Mouse (Mus musculus): Measurements from ENCODE around the gene Tmsb15l. TPM values are rescaled to one million over a fixed set of nuclear protein-coding genes. Genes with fewer than 3 reads are reported as not detected.
"Not testable (repeated sequence)": the region's sequence is repeated elsewhere in the genome, so short reads cannot be mapped to it uniquely, and the experiment has no call there.

Gene Tmsb15l
- total RNA-seq (2021), result 1 to 10 TPM; 3.1 to 3.8 TPM

DNA sequence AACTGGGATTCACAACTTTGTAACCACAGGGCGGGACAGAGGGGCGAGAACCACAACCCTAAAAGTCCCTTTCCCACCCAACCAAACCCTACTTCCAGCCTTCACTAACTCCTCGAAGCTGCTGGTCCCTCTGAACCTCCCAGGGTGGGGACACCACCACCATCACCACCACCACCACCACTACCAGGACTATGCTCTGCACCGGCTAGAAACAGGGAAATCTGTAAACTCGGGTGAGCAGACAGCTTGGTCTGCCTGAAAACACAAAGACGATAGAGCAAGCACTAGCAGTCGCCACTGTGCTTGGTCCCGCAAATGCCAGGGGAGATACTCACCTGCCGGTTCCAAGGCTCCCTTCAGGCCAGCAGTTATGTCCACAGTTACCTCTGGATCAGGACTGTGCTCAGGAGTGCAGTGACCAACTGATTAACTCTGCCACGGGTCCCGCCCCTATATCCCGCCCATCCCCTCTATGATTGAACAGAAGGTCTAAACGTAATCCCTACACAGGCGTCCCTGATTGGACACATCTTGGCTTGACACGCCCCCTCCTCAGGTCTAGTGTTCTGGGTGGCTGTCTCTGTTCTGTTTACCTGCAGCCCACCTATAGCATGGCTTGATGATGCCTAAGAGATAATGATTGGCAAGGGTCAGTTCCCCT, at the start of gene Tmsb15l, which contains the start of gene Tmsb15b1:
Gene Tmsb15l (minus strand): TSS at position 446 of the 661 bp plus-strand sequence.
Gene Tmsb15b1 (minus strand): TSS at position 451 of the 661 bp plus-strand sequence.
- intact Hi-C loops (cut with DNase I), result loop anchor here (5.0 kb wide), 1 partner anchor 41 kb away; no protein-coding TSS in a partner anchor
- peak in 1 of 2 experiments; percentile 92 for DNase-seq (ENCODE audit: low spot score in 2 of 2)

DNA sequence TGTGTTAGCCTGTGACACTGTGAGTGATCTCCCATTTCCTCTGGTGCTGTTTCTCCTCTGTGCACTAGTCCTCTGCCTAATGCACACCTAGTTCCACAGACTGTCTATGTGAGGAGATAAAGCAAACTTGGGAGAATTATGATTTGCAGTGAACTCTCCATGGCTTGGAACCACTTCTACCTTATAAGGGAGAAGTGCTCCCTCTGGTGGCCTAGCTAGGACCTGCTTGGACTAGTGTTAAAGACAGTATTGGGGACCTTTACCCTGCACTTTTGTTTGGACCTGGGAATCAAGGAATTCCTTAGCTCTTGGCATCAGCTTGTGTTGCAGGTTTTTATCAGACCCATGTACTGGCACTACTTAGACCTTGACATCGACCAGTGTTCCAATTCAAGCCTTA, 42.6 kb upstream of the Tmsb15l start:
- intact Hi-C loops (cut with DNase I), result loop anchor here (2.0 to 10.0 kb wide), 5 partner anchors 42 to 425 kb away; partner anchors contain the start of genes Morf4l2, Tceal3, Tmsb15b1 and Tmsb15b2
- DNase-seq (ENCODE audit: low spot score in 2 of 2), result peak; percentile 43 to 51

- intact Hi-C loops (cut with DNase I), result loop anchor here (2.0 to 10.0 kb wide), 5 partner anchors 40 to 423 kb away; partner anchors contain the start of genes Morf4l2, Tceal3, Tmsb15b1 and Tmsb15b2
- DNase-seq (ENCODE audit: low spot score in 2 of 2), result no peak
Observed at GRCm38 (mm10) chrX:137017668-137018067, 41.0 kb upstream of the Tmsb15l start.

GRCm38 (mm10) chrX:137015099-137015709, 38.5 kb upstream of the Tmsb15l start:
- DNase-seq (ENCODE audit: low spot score in 2 of 2), result peak; percentile 65 to 69
- intact Hi-C loops (cut with DNase I), result loop anchor here (5.0 to 10.0 kb wide), 4 partner anchors 38 to 420 kb away; partner anchors contain the start of genes Morf4l2, Tceal3, Tmsb15b1 and Tmsb15b2

- DNase-seq (ENCODE audit: low spot score in 2 of 2), result no peak
- intact Hi-C loops (cut with DNase I), result no loop called here
Observed at GRCm38 (mm10) chrX:136996256-136996655, 19.6 kb upstream of the Tmsb15l start.

- intact Hi-C loops (cut with DNase I), result no loop called here
- DNase-seq (ENCODE audit: low spot score in 2 of 2), result peak in 1 of 2 experiments; percentile 22
Observed at GRCm38 (mm10) chrX:136993641-136994040, 17.0 kb upstream of the Tmsb15l start.

GRCm38 (mm10) chrX:136992978-136993547, 16.4 kb upstream of the Tmsb15l start, which contains the start of gene Zcchc18:
TSS of gene Zcchc18 (plus strand) at chrX:136993155.
- peak; percentile 81 to 93 for DNase-seq (ENCODE audit: low spot score in 2 of 2)
- intact Hi-C loops (cut with DNase I), result no loop called here

- intact Hi-C loops (cut with DNase I), result no loop called here
- no peak for DNase-seq (ENCODE audit: low spot score in 2 of 2)
Observed at GRCm38 (mm10) chrX:136992191-136992965, 15.7 kb upstream of the Tmsb15l start.

DNA sequence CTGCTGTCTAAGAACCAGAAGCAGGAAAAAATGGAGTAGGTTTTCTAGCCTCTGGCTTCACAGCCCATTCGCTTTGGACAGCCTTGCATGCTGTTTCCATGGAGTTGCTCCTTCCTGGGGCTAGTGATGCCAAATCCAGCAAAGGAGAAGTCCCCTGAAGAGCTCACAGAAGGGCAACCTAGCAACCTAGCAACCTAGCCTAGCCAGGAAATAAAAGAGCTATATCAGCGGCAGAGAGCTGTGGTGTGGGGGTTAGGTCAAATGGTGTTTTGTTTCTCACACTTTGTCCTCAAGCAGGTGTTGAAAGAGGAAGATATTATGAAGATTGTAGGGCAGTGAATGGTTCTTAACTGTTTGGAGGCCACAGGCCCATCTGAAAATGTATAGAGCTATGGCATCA, 14.6 kb upstream of the Tmsb15l start:
- no peak for DNase-seq (ENCODE audit: low spot score in 2 of 2)
- intact Hi-C loops (cut with DNase I), result no loop called here

DNA sequence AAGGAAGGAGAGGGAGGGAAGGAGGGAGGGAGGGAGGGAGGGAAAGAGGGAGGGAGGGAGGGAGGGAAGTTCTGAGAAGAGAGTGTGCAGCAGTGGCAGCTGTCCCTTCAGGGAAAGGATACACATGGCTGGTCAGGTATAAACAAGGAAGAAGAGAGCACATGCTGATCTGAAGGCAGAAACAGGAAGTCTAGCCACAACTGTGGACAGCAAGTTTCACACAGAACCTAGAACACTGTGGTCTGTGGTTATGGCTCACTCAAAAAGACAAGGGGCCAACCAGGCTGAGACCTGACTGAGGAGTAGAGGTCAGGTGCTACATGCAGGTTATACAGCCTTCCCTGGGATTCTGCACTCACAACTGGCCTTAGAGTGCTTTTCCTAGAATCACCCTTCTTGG, 9.4 kb upstream of the Tmsb15l start:
- intact Hi-C loops (cut with DNase I), result no loop called here
- DNase-seq (ENCODE audit: low spot score in 2 of 2), result no peak

DNA sequence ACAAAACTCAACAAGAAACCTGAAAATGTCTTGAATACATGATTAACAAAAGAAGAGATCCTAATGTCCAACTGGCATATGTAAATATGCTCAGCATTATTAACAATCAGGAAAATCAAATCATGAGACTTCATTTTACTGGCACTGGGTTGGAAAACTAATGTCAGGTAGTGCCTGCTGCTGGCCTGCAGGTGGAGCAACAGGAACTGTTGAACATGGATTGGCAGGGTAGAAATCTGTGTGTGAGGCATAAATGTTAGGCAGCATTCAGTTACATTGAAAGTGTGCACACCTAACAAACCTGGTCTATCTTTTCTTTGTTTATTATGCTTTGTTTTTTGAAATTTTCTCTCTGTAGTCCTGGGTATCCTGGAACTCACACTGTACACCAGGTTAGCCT, 1.9 kb upstream of the Tmsb15l start:
- intact Hi-C loops (cut with DNase I), result loop anchor here (2.0 to 5.0 kb wide), 2 partner anchors 20 to 39 kb away; no protein-coding TSS in a partner anchor
- DNase-seq (ENCODE audit: low spot score in 2 of 2), result no peak

- not testable (repeated sequence) for DNase-seq (ENCODE audit: low spot score in 2 of 2)
- intact Hi-C loops (cut with DNase I), result loop anchor here (5.0 kb wide), 1 partner anchor 42 kb away; no protein-coding TSS in a partner anchor
Observed at GRCm38 (mm10) chrX:136975397-136975796, 1.3 kb downstream of the Tmsb15l start, which contains the start of gene Tmsb15b2. TSS of gene Tmsb15b2 (minus strand) at chrX:136975497.

GRCm38 (mm10) chrX:136959688-136960087, 17.0 kb downstream of the Tmsb15l start:
- intact Hi-C loops (cut with DNase I), result loop anchor here (2.0 to 5.0 kb wide), 2 partner anchors 19 to 53 kb away; no protein-coding TSS in a partner anchor
- DNase-seq (ENCODE audit: low spot score in 2 of 2), result peak in 1 of 2 experiments; percentile 12

GRCm38 (mm10) chrX:136958300-136958699, 18.4 kb downstream of the Tmsb15l start:
- intact Hi-C loops (cut with DNase I), result loop anchor here (2.0 to 5.0 kb wide), 2 partner anchors 21 to 54 kb away; no protein-coding TSS in a partner anchor
- DNase-seq (ENCODE audit: low spot score in 2 of 2), result not testable (repeated sequence)

GRCm38 (mm10) chrX:136957583-136958279, 18.9 kb downstream of the Tmsb15l start:
- intact Hi-C loops (cut with DNase I), result loop anchor here (2.0 to 5.0 kb wide), 2 partner anchors 21 to 55 kb away; no protein-coding TSS in a partner anchor
- peak; percentile 80 to 90 for DNase-seq (ENCODE audit: low spot score in 2 of 2)

- intact Hi-C loops (cut with DNase I), result no loop called here
- no peak for DNase-seq (ENCODE audit: low spot score in 2 of 2)
Observed at GRCm38 (mm10) chrX:136937985-136938384, 38.7 kb downstream of the Tmsb15l start.

DNA sequence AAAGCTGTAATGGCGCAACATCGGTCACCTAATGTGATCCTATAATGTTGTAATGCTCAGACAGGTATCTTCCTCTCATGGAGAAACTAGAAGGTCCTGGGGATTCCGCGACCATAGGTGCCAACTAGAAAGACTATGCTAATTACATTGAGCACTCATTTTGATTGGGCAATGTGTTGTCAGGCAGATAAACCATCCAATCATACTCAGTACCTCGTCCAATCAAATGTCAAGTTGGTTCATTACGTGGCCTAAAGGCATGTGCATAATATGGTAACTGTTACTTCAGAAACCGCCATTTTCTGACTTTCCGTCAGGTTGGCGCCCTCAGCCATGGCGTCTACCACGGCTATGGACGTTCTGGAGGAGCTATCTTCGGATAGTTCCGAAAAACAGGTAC, 49.6 kb downstream of the Tmsb15l start, which contains the start of gene H2bfm:
Gene H2bfm (plus strand): TSS at position 295 of the 400 bp plus-strand sequence.
- intact Hi-C loops (cut with DNase I), result no loop called here
- no peak for DNase-seq (ENCODE audit: low spot score in 2 of 2)

DNA sequence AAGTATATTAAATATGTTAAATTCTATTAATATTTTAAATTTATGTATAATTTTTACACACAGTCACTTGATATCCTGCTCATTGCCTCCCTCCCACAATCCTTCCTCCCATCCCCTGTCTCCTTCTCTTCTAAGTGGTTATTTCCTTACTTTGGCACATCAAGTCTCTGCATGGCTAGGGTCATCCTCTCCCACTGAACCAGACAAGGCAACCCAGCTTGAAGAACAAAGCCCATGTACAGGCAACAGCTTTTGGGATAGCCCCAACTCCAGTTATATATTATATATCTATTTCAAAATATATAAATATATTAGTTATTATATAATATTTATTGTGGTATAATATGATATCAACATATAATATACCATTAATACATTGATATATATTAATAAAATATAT, 50.8 kb downstream of the Tmsb15l start:
- DNase-seq (ENCODE audit: low spot score in 2 of 2), result no peak
- intact Hi-C loops (cut with DNase I), result no loop called here
